Comparison of ENCODE assay signal across 8 mouse cellular contexts in genomic region chr7:45459564-45460140, GRCm38 (mm10). TPM values are rescaled to one million over a fixed set of nuclear protein-coding genes. Genes with fewer than 3 reads are reported as not detected.
DNase-seq lines count a peak whose midpoint lies in the region; ATAC-seq and TF ChIP-seq lines count a peak whose summit lies in the region.
"Not testable (repeated sequence)": the region's sequence is repeated elsewhere in the genome, so short reads cannot be mapped to it uniquely, and the experiment has no call there.

Ftl1 (minus strand) TSS chr7:45459884.

- peak; percentile 100 for DNase-seq in brain, embryonic 14.5 days (ENCODE audit: low read depth)
- DNase-seq in liver, adult 2 months (ENCODE audit: extremely low read depth, low read depth, low spot score), result peak; percentile 92
- DNase-seq in splenic B cell, adult 2 months (ENCODE audit: low read depth, low spot score), result peak; percentile 99

- H3ac ChIP-seq in C2C12 (ENCODE audit: control insufficient read depth, insufficient read length, low read depth), result peak within 1 kb of the TSS; percentile 87
- H3ac ChIP-seq in myocyte (ENCODE audit: control insufficient read depth, insufficient read length), result peak within 1 kb of the TSS; percentile 61

- H3K27me3 ChIP-seq in C2C12 (ENCODE audit: control insufficient read depth, insufficient read depth, insufficient read length); erythroblast, embryonic 14.5 days (ENCODE audit: control insufficient read depth); heart, embryonic 11.5 days (ENCODE audit: control insufficient read depth, insufficient read depth, low read length); kidney, embryonic 16.5 days (ENCODE audit: insufficient read depth, low read length); liver, adult 2 months (ENCODE audit: control insufficient read depth, insufficient read depth, low read length); myocyte (ENCODE audit: control insufficient read depth, insufficient read depth, insufficient read length); splenic B cell, adult 2 months (ENCODE audit: control insufficient read depth, insufficient read depth, low read length, poor library complexity, severe bottlenecking): not testable (repeated sequence)

- peaks cover 54% of the 10 kb centered on the region for H3K79me2 ChIP-seq in C2C12 (ENCODE audit: control insufficient read depth, insufficient read depth)
- not testable (repeated sequence) for H3K79me2 ChIP-seq in liver, adult 2 months (ENCODE audit: control insufficient read depth, insufficient read depth, low read length)
- peaks cover 40% of the 10 kb centered on the region for H3K79me2 ChIP-seq in myocyte (ENCODE audit: control insufficient read depth, insufficient read depth)

- 0% methylated on average over 23 of the region's 37 CpGs for WGBS in heart, embryonic 11.5 days (ENCODE audit: insufficient replicate concordance)
- under 1% methylated on average over 28 of the region's 37 CpGs for WGBS in kidney, embryonic 16.5 days
- under 1% methylated on average over 37 of the region's 37 CpGs for WGBS in liver, adult 2 months

- peaks cover 58% of the 10 kb centered on the region for H3K36me3 ChIP-seq in C2C12 (ENCODE audit: control insufficient read depth, insufficient read depth)
- H3K36me3 ChIP-seq in erythroblast, embryonic 14.5 days (ENCODE audit: control insufficient read depth), result peaks cover 83% of the 10 kb centered on the region
- H3K36me3 ChIP-seq in heart, embryonic 11.5 days (ENCODE audit: control insufficient read depth, insufficient read depth, low read length), result peaks cover 20% of the 10 kb centered on the region
- peaks cover 34% of the 10 kb centered on the region for H3K36me3 ChIP-seq in kidney, embryonic 16.5 days (ENCODE audit: insufficient read depth, low read length)
- peaks cover 16% of the 10 kb centered on the region for H3K36me3 ChIP-seq in liver, adult 2 months (ENCODE audit: control insufficient read depth, insufficient read depth, low read length)
- H3K36me3 ChIP-seq in myocyte (ENCODE audit: control insufficient read depth, insufficient read depth), result peaks cover 37% of the 10 kb centered on the region
- not testable (repeated sequence) for H3K36me3 ChIP-seq in splenic B cell, adult 2 months (ENCODE audit: control insufficient read depth, insufficient read depth, low read length, poor library complexity, severe bottlenecking)

- H3K27ac ChIP-seq in heart, embryonic 11.5 days (ENCODE audit: low read depth, low read length), result peak within 1 kb of the TSS; percentile 93
- H3K27ac ChIP-seq in kidney, embryonic 16.5 days (ENCODE audit: low read length), result peak within 1 kb of the TSS; percentile 94
- peak within 1 kb of the TSS; percentile 99 for H3K27ac ChIP-seq in liver, adult 2 months (replicated peaks; ENCODE audit: insufficient read depth, low read depth, low read length)

- peak; percentile 75; the same call in 1 of the 2 replicates for TF ChIP-seq POLR2A in brain, embryonic 14.5 days (IDR thresholded peaks at IDR 0.05; ENCODE audit: borderline replicate concordance, extremely low read depth, insufficient read depth, insufficient read length, poor library complexity, severe bottlenecking)
- peak; percentile 95 for TF ChIP-seq POLR2A in liver, adult 2 months (IDR thresholded peaks at IDR 0.05; ENCODE audit: extremely low read depth, insufficient read depth, low read length)
- TF ChIP-seq POLR2A in myocyte (IDR thresholded peaks at IDR 0.05; ENCODE audit: insufficient read length, low read depth), result peak; percentile 75

- peak; percentile 94 for ATAC-seq in heart, embryonic 11.5 days (replicated peaks; ENCODE audit: insufficient number of reproducible peaks, low FRiP score, low TSS enrichment)
- ATAC-seq in kidney, embryonic 16.5 days (ENCODE audit: low FRiP score, low TSS enrichment), result peak; percentile 96

- H3K4me2 ChIP-seq in heart, embryonic 11.5 days, result peak within 1 kb of the TSS; percentile 80
- H3K4me2 ChIP-seq in kidney, embryonic 16.5 days (replicated peaks; ENCODE audit: low read depth, low read length), result peak within 1 kb of the TSS; percentile 86
- H3K4me2 ChIP-seq in myocyte (ENCODE audit: low read depth), result peak within 1 kb of the TSS; percentile 100

- peaks cover 65% of the 10 kb centered on the region for H3K4me1 ChIP-seq in erythroblast, embryonic 14.5 days (ENCODE audit: control insufficient read depth)
- H3K4me1 ChIP-seq in heart, embryonic 11.5 days (ENCODE audit: control insufficient read depth, insufficient read depth, low read length), result peaks cover 27% of the 10 kb centered on the region
- H3K4me1 ChIP-seq in kidney, embryonic 16.5 days (ENCODE audit: insufficient read depth, low read length), result peaks cover 36% of the 10 kb centered on the region
- H3K4me1 ChIP-seq in liver, adult 2 months (ENCODE audit: control insufficient read depth, insufficient read depth, low read length), result peaks cover 16% of the 10 kb centered on the region

- H3K4me3 ChIP-seq in C2C12 (ENCODE audit: insufficient read depth, poor library complexity, severe bottlenecking) (peak within 1 kb of the TSS; percentile 93), myocyte (peak within 1 kb of the TSS; percentile 99)
- H3K4me3 ChIP-seq in erythroblast, embryonic 14.5 days (replicated peaks), result peak within 1 kb of the TSS; percentile 78
- H3K4me3 ChIP-seq in heart, embryonic 11.5 days (ENCODE audit: low read depth, low read length), result peak within 1 kb of the TSS; percentile 70
- H3K4me3 ChIP-seq in kidney, embryonic 16.5 days (ENCODE audit: low read length), result peak within 1 kb of the TSS; percentile 88
- H3K4me3 ChIP-seq in liver, adult 2 months (ENCODE audit: insufficient read depth, low read depth, low read length), result peak within 1 kb of the TSS; percentile 72

- TF ChIP-seq CTCF in C2C12 (IDR thresholded peaks at IDR 0.05; ENCODE audit: control insufficient read depth, insufficient read depth, insufficient read length); brain, embryonic 14.5 days (IDR thresholded peaks at IDR 0.05; ENCODE audit: borderline replicate concordance, extremely low read depth, insufficient read depth, insufficient read length); liver, adult 2 months (IDR thresholded peaks at IDR 0.05; ENCODE audit: low read depth, low read length): not testable (repeated sequence)

- not testable (repeated sequence) for H3K9me3 ChIP-seq in erythroblast, embryonic 14.5 days (ENCODE audit: control insufficient read depth, low read length); heart, embryonic 11.5 days (replicated peaks; ENCODE audit: control insufficient read depth, low read length); kidney, embryonic 16.5 days (ENCODE audit: low read length)

- peaks cover 42% of the 10 kb centered on the region for H3K79me3 ChIP-seq in C2C12 (ENCODE audit: low read depth)

- peak within 1 kb of the TSS; percentile 94 for H3K9ac ChIP-seq in heart, embryonic 11.5 days (ENCODE audit: low read depth, low read length)
- H3K9ac ChIP-seq in kidney, embryonic 16.5 days (replicated peaks; ENCODE audit: low read length), result peak within 1 kb of the TSS; percentile 89
- peak within 1 kb of the TSS; percentile 85 for H3K9ac ChIP-seq in liver, adult 2 months (ENCODE audit: low read depth, low read length)

TF ChIP-seq in C2C12, 6 proteins besides CTCF, POLR2A, EP300 and RAD21:
- peak; percentile 52 for TF ChIP-seq USF1 (IDR thresholded peaks at IDR 0.05; ENCODE audit: low read depth)
- TF ChIP-seq CEBPB (IDR thresholded peaks at IDR 0.05; ENCODE audit: low read depth), result peak; percentile 36

TF ChIP-seq in myocyte, 11 proteins besides CTCF, POLR2A, EP300 and RAD21:
- TF ChIP-seq POLR2AphosphoS2 (IDR thresholded peaks at IDR 0.05; ENCODE audit: insufficient read length, low read depth) (peak; percentile 84), USF1 (IDR thresholded peaks at IDR 0.05; ENCODE audit: low read depth) (peak; percentile 53)

RNA-seq across cellular contexts. Expression of gene Ftl1, which starts in this region (rescaled TPM):
- polyA plus RNA-seq in C2C12 (2012; fragmentation: generic; extraction: Trizol) (14,288 TPM), myocyte (2012; fragmentation: generic; extraction: Trizol) (2,413 TPM)
- polyA plus RNA-seq in brain, embryonic 14.5 days (2012; rRNA removed), result 2,346 and 2,481 TPM in 2 replicates
- polyA plus RNA-seq in erythroblast, embryonic 14.5 days (2012), result 3,659 and 3,743 TPM in 2 replicates
- 4,030 and 4,320 TPM in 2 replicates for polyA plus RNA-seq in heart, embryonic 11.5 days (2014; fragmentation: Nextera tagmentation; extraction: Ambion mirVana)
- 5,149 and 5,628 TPM in 2 replicates for polyA plus RNA-seq in kidney, embryonic 16.5 days (2015; fragmentation: Nextera tagmentation; extraction: Ambion mirVana)
- 3,170 and 4,966 TPM in 2 replicates for total RNA-seq in liver, adult 2 months (2014; rRNA removed)
- polyA plus RNA-seq in liver, adult 2 months (2012; rRNA removed), result 12,947 and 13,613 TPM in 2 replicates

Comparison
In these comparisons a context has a peak if more than half of its experiments do, and no peak if none do; other contexts are left out.
1. Peak in every context shown above with its lines: DNase-seq, ATAC-seq, H3K4me3 ChIP-seq and H3K27ac ChIP-seq.